Mouse (Mus musculus) right cerebral cortex, adult 2 months (tissue): ENCODE data around the gene Magi1.
"Not testable (repeated sequence)": the region's sequence is repeated elsewhere in the genome, so short reads cannot be mapped to it uniquely, and the experiment has no call there.

Source experiments
- DNase-seq, 2 experiments: peaks; one replicate each; pipeline ENCODE4 v3.0.0; 2021 to 2022; ENCODE audit warnings: low spot score in 2 of 2

Magi1 gene

GRCm38 (mm10) chr6:94063542-94063941 lies 220.2 kb downstream of the Magi1 start:
- no peak for DNase-seq

GRCm38 (mm10) chr6:94061424-94061980 lies 222.2 kb downstream of the Magi1 start:
- no peak for DNase-seq

- DNase-seq: no peak
These were observed 223.0 kb downstream of the Magi1 start for GRCm38 (mm10) chr6:94060621-94061213.

- DNase-seq: no peak
These were observed 224.6 kb downstream of the Magi1 start for GRCm38 (mm10) chr6:94059090-94059489.

GRCm38 (mm10) chr6:94053920-94054319 lies 229.8 kb downstream of the Magi1 start:
- DNase-seq: peak; percentile 72 to 76

GRCm38 (mm10) chr6:94045180-94045579 lies 238.5 kb downstream of the Magi1 start:
- no peak for DNase-seq

- DNase-seq: no peak
These were observed 240.3 kb downstream of the Magi1 start for GRCm38 (mm10) chr6:94043461-94043860.

GRCm38 (mm10) chr6:94040093-94040492 lies 243.6 kb downstream of the Magi1 start:
- DNase-seq: peak; percentile 17 to 63

- no peak for DNase-seq
These were observed 244.8 kb downstream of the Magi1 start for GRCm38 (mm10) chr6:94038897-94039296.

GRCm38 (mm10) chr6:94036554-94036953 lies 247.2 kb downstream of the Magi1 start:
- no peak for DNase-seq

GRCm38 (mm10) chr6:94026361-94026760 lies 257.4 kb downstream of the Magi1 start:
- DNase-seq: no peak

GRCm38 (mm10) chr6:94022437-94022836 lies 261.3 kb downstream of the Magi1 start:
- DNase-seq: no peak

- no peak for DNase-seq
These were observed 262.3 kb downstream of the Magi1 start for GRCm38 (mm10) chr6:94021239-94021962.

- peak; percentile 11 to 30 for DNase-seq
These were observed 263.2 kb downstream of the Magi1 start for GRCm38 (mm10) chr6:94020566-94020965.

- no peak for DNase-seq
These were observed 263.8 kb downstream of the Magi1 start for GRCm38 (mm10) chr6:94019935-94020334.

GRCm38 (mm10) chr6:94013761-94014160 lies 270.0 kb downstream of the Magi1 start:
- peak in 1 of 2 experiments; percentile 6 for DNase-seq

- DNase-seq: no peak
These were observed 271.8 kb downstream of the Magi1 start for GRCm38 (mm10) chr6:94011947-94012346.

GRCm38 (mm10) chr6:94011521-94011920 lies 272.2 kb downstream of the Magi1 start:
- no peak for DNase-seq

GRCm38 (mm10) chr6:94008577-94008976 lies 275.1 kb downstream of the Magi1 start:
- no peak for DNase-seq

GRCm38 (mm10) chr6:94003586-94003985 lies 280.1 kb downstream of the Magi1 start:
- DNase-seq: not testable (repeated sequence)

- DNase-seq: no peak
These were observed 286.8 kb downstream of the Magi1 start for GRCm38 (mm10) chr6:93996841-93997485.

GRCm38 (mm10) chr6:93987561-93987960 lies 296.2 kb downstream of the Magi1 start:
- no peak for DNase-seq

- peak; percentile 58 to 59 for DNase-seq
These were observed 298.6 kb downstream of the Magi1 start for GRCm38 (mm10) chr6:93985111-93985510.
